Mouse (Mus musculus) frontal cortex, postnatal 25 days (tissue): ENCODE results near the gene Tnfaip3.

ENCODE experiments used
- DNase-seq, 2 experiments: peaks; one replicate each; pipeline ENCODE4 v3.0.0; 2022; ENCODE audit warnings: low spot score in 2 of 2

Gene Tnfaip3

GRCm38 (mm10) chr10:18966893-18967292 lies 48.6 kb downstream of the Tnfaip3 start:
- no peak for DNase-seq

GRCm38 (mm10) chr10:18965601-18966000 lies 49.9 kb downstream of the Tnfaip3 start:
- no peak for DNase-seq

GRCm38 (mm10) chr10:18964856-18965255 lies 50.6 kb downstream of the Tnfaip3 start:
- DNase-seq, result no peak

GRCm38 (mm10) chr10:18959777-18960492 lies 55.5 kb downstream of the Tnfaip3 start:
- DNase-seq, result no peak

- no peak for DNase-seq
Observed at GRCm38 (mm10) chr10:18953706-18954071, 61.8 kb downstream of the Tnfaip3 start.

- no peak for DNase-seq
Observed at GRCm38 (mm10) chr10:18953011-18953705, 62.3 kb downstream of the Tnfaip3 start.
